Mouse (Mus musculus): ENCODE data around the gene Cdkn1a. TPM values are rescaled to one million over a fixed set of nuclear protein-coding genes. Genes with fewer than 3 reads are reported as not detected.

Cdkn1a gene
- polyA plus RNA-seq, 1 experiment from 2014 or later, result 43.3 TPM

DNA sequence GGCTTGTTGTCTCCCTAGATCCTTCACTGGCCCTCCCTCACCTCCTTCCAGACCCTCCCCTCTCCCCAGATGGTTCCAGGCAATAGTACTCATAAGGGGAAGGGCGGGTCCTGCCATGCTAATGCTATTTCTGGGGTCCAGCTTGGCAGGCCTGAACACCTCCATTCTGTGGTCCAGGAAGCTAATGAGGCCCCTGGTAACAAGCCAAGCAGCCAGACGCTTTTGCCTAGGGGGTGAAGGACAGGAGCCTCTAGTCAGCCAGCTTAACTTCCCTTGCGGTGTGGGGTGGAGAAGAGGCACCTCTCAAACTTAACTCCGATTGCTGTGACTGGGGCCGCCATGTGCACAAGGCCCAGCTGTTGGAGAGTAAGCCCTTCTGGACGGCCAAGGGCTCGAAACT is 59.0 kb downstream of the Cdkn1a start:
- no peak overlapping the region for H3K4me2 ChIP-seq (ENCODE audit: low read length)
- H3K27ac ChIP-seq (ENCODE audit: low read depth, low read length), result no peak overlapping the region
- no peaks in the 10 kb centered on the region for H3K4me1 ChIP-seq (ENCODE audit: control insufficient read depth, insufficient read depth, low read length)
- H3K36me3 ChIP-seq (ENCODE audit: control insufficient read depth, insufficient read depth, low read length), result no peaks in the 10 kb centered on the region
- H3K9me3 ChIP-seq (replicated peaks; ENCODE audit: control insufficient read depth, low read length), result 0 out of 2 replicates have a peak, but pooled peaks cover 2% of the 10 kb centered on the region
- no peaks in the 10 kb centered on the region for H3K27me3 ChIP-seq (replicated peaks; ENCODE audit: control insufficient read depth, insufficient read depth, low read length)
- DNase-seq (ENCODE audit: low spot score) (no peak), ATAC-seq (no peak)
- no peak overlapping the region for H3K4me3 ChIP-seq (ENCODE audit: low read depth, low read length)
- 72% methylated on average over 7 of the region's 7 CpGs for WGBS
- H3K9ac ChIP-seq (ENCODE audit: low read length), result no peak overlapping the region

Other genes starting within 250 kb of the Cdkn1a start
- gene Pnpla1, start 232.6 kb upstream of the Cdkn1a start, polyA plus RNA-seq (2014; fragmentation: Nextera tagmentation; extraction: Ambion mirVana), result not detected in 2 replicates
- gene 4930539E08Rik, start 175.7 kb upstream of the Cdkn1a start, polyA plus RNA-seq (2014; fragmentation: Nextera tagmentation; extraction: Ambion mirVana), result 0.50 and 0.62 TPM in 2 replicates
- not detected in 2 replicates for gene Pxt1, start 147.1 kb upstream of the Cdkn1a start, polyA plus RNA-seq (2014; fragmentation: Nextera tagmentation; extraction: Ambion mirVana)
- gene Kctd20, start 139.0 kb upstream of the Cdkn1a start, polyA plus RNA-seq (2014; fragmentation: Nextera tagmentation; extraction: Ambion mirVana), result 84.4 and 99.1 TPM in 2 replicates
- 81.7 and 94.8 TPM in 2 replicates for gene Stk38, start 83.0 kb upstream of the Cdkn1a start, polyA plus RNA-seq (2014; fragmentation: Nextera tagmentation; extraction: Ambion mirVana)
- 712 and 729 TPM in 2 replicates for gene Srsf3, start 58.3 kb upstream of the Cdkn1a start, polyA plus RNA-seq (2014; fragmentation: Nextera tagmentation; extraction: Ambion mirVana)
- not detected in 2 replicates for gene Rab44, start 23.2 kb downstream of the Cdkn1a start, polyA plus RNA-seq (2014; fragmentation: Nextera tagmentation; extraction: Ambion mirVana)
- 17.2 and 17.4 TPM in 2 replicates for gene Cpne5, start 147.2 kb downstream of the Cdkn1a start, polyA plus RNA-seq (2014; fragmentation: Nextera tagmentation; extraction: Ambion mirVana)
- gene Ppil1, start 173.2 kb downstream of the Cdkn1a start, polyA plus RNA-seq (2014; fragmentation: Nextera tagmentation; extraction: Ambion mirVana), result 123 and 131 TPM in 2 replicates
- gene BC004004, start 177.8 kb downstream of the Cdkn1a start, polyA plus RNA-seq (2014; fragmentation: Nextera tagmentation; extraction: Ambion mirVana), result 116 and 123 TPM in 2 replicates
- gene Pi16, start 226.7 kb downstream of the Cdkn1a start, polyA plus RNA-seq (2014; fragmentation: Nextera tagmentation; extraction: Ambion mirVana), result 1.2 TPM in 2 replicates